Mouse (Mus musculus) limb, embryonic 14.5 days (tissue): Measurements from ENCODE around the gene Gm20388. TPM values are rescaled to one million over a fixed set of nuclear protein-coding genes. Genes with fewer than 3 reads are reported as not detected.

Experiments used
- ATAC-seq: fragments of 200-750 bp; cut with Nextera tagmentation; 2 replicates; pipeline ENCODE4 v1.8.0; 2017; ENCODE audit warnings: low read depth, moderate number of reproducible peaks, moderate TSS enrichment; ENCODE audit not compliant: low FRiP score
- DNase-seq: peaks from one replicate; pipeline ENCODE4 v3.0.0-alpha.2; 2015; ENCODE audit warnings: low spot score
- H3K27ac ChIP-seq: fragments of 300-500 bp; sonication (generic); replicated peaks from 2 replicates; pipeline ENCODE4 v1.5.1; 2014; ENCODE audit warnings: low read depth, mild to moderate bottlenecking, low read length, moderate library complexity, mixed read lengths
- H3K27me3 ChIP-seq: fragments of 300-500 bp; sonication (generic); 2 replicates; pipeline ENCODE4 v1.6.1; 2014; ENCODE audit warnings: low read length, mixed read lengths; ENCODE audit not compliant: control insufficient read depth, insufficient read depth
- H3K36me3 ChIP-seq: fragments of 300-500 bp; sonication (generic); 2 replicates; pipeline ENCODE4 v1.6.1; 2014; ENCODE audit warnings: mild to moderate bottlenecking, low read length, moderate library complexity, mixed read lengths; ENCODE audit not compliant: control insufficient read depth, insufficient read depth
- H3K4me1 ChIP-seq: fragments of 300-500 bp; sonication (generic); 2 replicates; pipeline ENCODE4 v1.6.1; 2014; ENCODE audit warnings: antibody characterized with exemption, low read length, mixed read lengths; ENCODE audit not compliant: control insufficient read depth, insufficient read depth
- H3K4me2 ChIP-seq: fragments of 300-500 bp; sonication (generic); replicated peaks from 2 replicates; pipeline ENCODE4 v1.6.1; 2014; ENCODE audit warnings: low read depth, mild to moderate bottlenecking, low read length, moderate library complexity; ENCODE audit not compliant: severe bottlenecking
- H3K4me3 ChIP-seq: fragments of 300-500 bp; sonication (generic); replicated peaks from 2 replicates; pipeline ENCODE4 v1.5.1; 2014; ENCODE audit warnings: low read length
- H3K9ac ChIP-seq: fragments of 300-500 bp; sonication (generic); 2 replicates; pipeline ENCODE4 v1.6.1; 2014; ENCODE audit warnings: mild to moderate bottlenecking, low read depth, low read length, moderate library complexity; ENCODE audit not compliant: severe bottlenecking
- H3K9me3 ChIP-seq: fragments of 300-500 bp; sonication (generic); 2 replicates; pipeline ENCODE4 v1.6.1; 2016; ENCODE audit warnings: low read length; ENCODE audit not compliant: control insufficient read depth
- POLR2A ChIP-seq: fragments of 200-500 bp; IDR thresholded peaks from 2 replicates; pipeline ENCODE4 v1.8.0; 2012; ENCODE audit warnings: inconsistent platforms, mild to moderate bottlenecking, moderate library complexity, borderline replicate concordance; ENCODE audit not compliant: insufficient read depth, insufficient read length; ENCODE audit errors: extremely low read depth
- WGBS: fragments of 180-500 bp; shearing (Covaris S2); extraction: QIAGEN DNeasy Blood & Tissue Kit; methylation state at CpG from one replicate; pipeline ENCODE4 v1.1.7; 2014; 5-methylcytosine and 5-hydroxymethylcytosine counted together
- polyA plus RNA-seq, 2 experiments: library from polyadenylated mRNA; depleted of rRNA in 1 of 2; stranded (reverse) in 1 of 2; unstranded in 1 of 2; fragments of >200 nt; fragmentation: Nextera tagmentation in 1 of 2; extraction: Ambion mirVana in 1 of 2; gene quantifications; 2 replicates each; pipeline versions ENCODE4 v1.2.1 to v1.2.3; 2012 to 2014

Gm20388 gene
- polyA plus RNA-seq, 2 experiments: 1.9 to 49.9 TPM

DNA sequence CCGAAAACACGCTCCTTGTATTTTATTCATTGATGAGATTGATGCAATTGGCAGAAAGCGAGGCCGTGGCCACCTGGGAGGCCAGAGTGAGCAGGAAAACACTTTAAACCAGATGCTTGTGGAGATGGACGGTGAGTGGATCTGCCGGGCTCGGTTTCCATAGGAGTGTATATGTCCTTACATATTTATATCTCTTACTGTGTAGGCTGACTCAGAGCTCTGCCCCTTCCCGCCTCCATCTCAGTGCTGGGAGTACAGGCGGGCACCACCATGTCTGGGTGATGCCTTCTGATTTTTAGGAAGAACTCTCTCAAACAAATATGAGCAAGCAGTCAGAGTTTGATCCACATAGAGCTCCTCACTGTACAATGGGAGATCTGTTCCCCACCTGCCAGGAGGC lies 3582.3 kb downstream of the Gm20388 start:
- no peak for ATAC-seq
- H3K4me2 ChIP-seq: no peak overlapping the region
- no peaks in the 10 kb centered on the region for H3K9me3 ChIP-seq
- no peak for DNase-seq
- no peak for TF ChIP-seq POLR2A
- no peak overlapping the region for H3K4me3 ChIP-seq
- H3K9ac ChIP-seq: no peak overlapping the region
- no peaks in the 10 kb centered on the region for H3K4me1 ChIP-seq
- peaks cover 90% of the 10 kb centered on the region for H3K36me3 ChIP-seq
- H3K27ac ChIP-seq: no peak overlapping the region
- 93% methylated on average over 9 of the region's 9 CpGs for WGBS
- H3K27me3 ChIP-seq: no peaks in the 10 kb centered on the region

GRCm38 (mm10) chr8:123497699-123498098 lies 3587.1 kb downstream of the Gm20388 start:
- no peak for TF ChIP-seq POLR2A
- WGBS: 82% methylated on average over 4 of the region's 4 CpGs
- DNase-seq (no peak), ATAC-seq (no peak)
- Histone ChIP-seq H3K9me3 (no peaks in the 10 kb centered on the region), H3K27me3 (no peaks in the 10 kb centered on the region), H3K4me1 (no peaks in the 10 kb centered on the region), H3K4me2 (no peak overlapping the region), H3K4me3 (no peak overlapping the region), H3K27ac (no peak overlapping the region), H3K9ac (no peak overlapping the region), H3K36me3 (peaks cover 92% of the 10 kb centered on the region)

DNA sequence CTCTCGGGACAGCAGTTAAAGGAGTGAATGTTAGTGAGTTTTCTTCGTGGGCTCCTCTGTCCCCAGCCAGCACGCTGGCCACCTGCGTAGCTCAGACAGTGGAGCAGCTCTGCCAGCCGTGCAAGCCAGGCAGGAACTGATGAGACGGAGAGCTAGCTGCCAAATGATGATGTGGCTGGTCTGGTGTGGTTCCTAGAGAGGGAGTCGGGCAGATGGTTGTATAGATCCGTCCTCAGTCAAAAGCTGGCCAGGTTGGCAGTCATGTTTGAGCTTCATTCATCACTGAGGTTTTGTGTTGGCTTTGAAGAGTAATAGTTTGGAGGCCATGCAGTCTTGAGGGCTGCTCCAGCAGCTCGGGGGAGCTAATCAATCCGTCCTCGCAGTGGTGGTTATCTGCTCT lies 3588.3 kb downstream of the Gm20388 start:
- Histone ChIP-seq H3K9ac (no peak overlapping the region), H3K27me3 (no peaks in the 10 kb centered on the region), H3K36me3 (peaks cover 92% of the 10 kb centered on the region), H3K4me2 (no peak overlapping the region), H3K4me3 (no peak overlapping the region), H3K4me1 (no peaks in the 10 kb centered on the region), H3K27ac (no peak overlapping the region), H3K9me3 (peaks cover 5% of the 10 kb centered on the region; the same call in 1 of the 2 replicates)
- DNase-seq (no peak), ATAC-seq (no peak)
- TF ChIP-seq POLR2A: no peak
- WGBS: 90% methylated on average over 11 of the region's 11 CpGs

GRCm38 (mm10) chr8:123499556-123499955 lies 3588.9 kb downstream of the Gm20388 start:
- H3K9ac ChIP-seq: no peak overlapping the region
- peaks cover 5% of the 10 kb centered on the region; the same call in 1 of the 2 replicates for H3K9me3 ChIP-seq
- no peaks in the 10 kb centered on the region for H3K27me3 ChIP-seq
- H3K27ac ChIP-seq: no peak overlapping the region
- DNase-seq: no peak
- no peak overlapping the region for H3K4me2 ChIP-seq
- TF ChIP-seq POLR2A: no peak
- 96% methylated on average over 11 of the region's 11 CpGs for WGBS
- no peak for ATAC-seq
- H3K4me3 ChIP-seq: no peak overlapping the region
- no peaks in the 10 kb centered on the region for H3K4me1 ChIP-seq
- peaks cover 92% of the 10 kb centered on the region for H3K36me3 ChIP-seq

GRCm38 (mm10) chr8:123502192-123502591 lies 3591.6 kb downstream of the Gm20388 start:
- no peaks in the 10 kb centered on the region for H3K4me1 ChIP-seq
- H3K9me3 ChIP-seq: peaks cover 5% of the 10 kb centered on the region; the same call in 1 of the 2 replicates
- TF ChIP-seq POLR2A: no peak
- no peak overlapping the region for H3K27ac ChIP-seq
- no peak for DNase-seq
- H3K27me3 ChIP-seq: no peaks in the 10 kb centered on the region
- no peak for ATAC-seq
- no peak overlapping the region for H3K4me3 ChIP-seq
- WGBS: 90% methylated on average over 5 of the region's 5 CpGs
- H3K4me2 ChIP-seq: no peak overlapping the region
- no peak overlapping the region for H3K9ac ChIP-seq
- H3K36me3 ChIP-seq: peaks cover 91% of the 10 kb centered on the region
